Mouse (Mus musculus): ENCODE data around the gene Cdc27.

Cdc27 gene

GRCm38 (mm10) chr11:104488292-104488691 lies 62.1 kb downstream of the Cdc27 start:
- peak; percentile 9 for DNase-seq (ENCODE audit: extremely low read depth, low read depth)

- DNase-seq (ENCODE audit: extremely low read depth, low read depth): no peak
These were observed 68.4 kb downstream of the Cdc27 start for GRCm38 (mm10) chr11:104481971-104482370.

GRCm38 (mm10) chr11:104479505-104479904 lies 70.9 kb downstream of the Cdc27 start:
- no peak for DNase-seq (ENCODE audit: extremely low read depth, low read depth)

- peak; percentile 87 for DNase-seq (ENCODE audit: extremely low read depth, low read depth)
These were observed 81.0 kb downstream of the Cdc27 start for GRCm38 (mm10) chr11:104469371-104469835.

GRCm38 (mm10) chr11:104468751-104469268 lies 81.6 kb downstream of the Cdc27 start, which contains the start of gene Kansl1:
Gene Kansl1, minus strand, starts transcription at chr11:104468861.
- no peak for DNase-seq (ENCODE audit: extremely low read depth, low read depth)

- no peak for DNase-seq (ENCODE audit: extremely low read depth, low read depth)
These were observed 82.7 kb downstream of the Cdc27 start for GRCm38 (mm10) chr11:104467698-104468097.

GRCm38 (mm10) chr11:104461551-104461950 lies 88.9 kb downstream of the Cdc27 start:
- peak; percentile 59 for DNase-seq (ENCODE audit: extremely low read depth, low read depth)

- no peak for DNase-seq (ENCODE audit: extremely low read depth, low read depth)
These were observed 90.7 kb downstream of the Cdc27 start for GRCm38 (mm10) chr11:104459671-104460070.

- DNase-seq (ENCODE audit: extremely low read depth, low read depth): no peak
These were observed 91.9 kb downstream of the Cdc27 start for GRCm38 (mm10) chr11:104458507-104458906.
